Mouse (Mus musculus) midbrain, embryonic 14.5 days (tissue): Measurements from ENCODE around the gene Heatr6. TPM values are rescaled to one million over a fixed set of nuclear protein-coding genes. Genes with fewer than 3 reads are reported as not detected.
A peak's percentile ranks its signal among the peaks of the same experiment; 100 is the strongest.

ENCODE experiments used
- ATAC-seq: fragments of 200-750 bp; cut with Nextera tagmentation; 2 replicates; pipeline ENCODE4 v1.8.0; 2017; ENCODE audit warnings: moderate number of reproducible peaks, moderate library complexity; ENCODE audit not compliant: low FRiP score, low TSS enrichment
- DNase-seq: peaks from one replicate; pipeline ENCODE4 v3.0.0-alpha.2; 2015
- H3K27ac ChIP-seq: fragments of 300-500 bp; sonication (generic); replicated peaks from 2 replicates; pipeline ENCODE4 v1.5.1; 2014; ENCODE audit warnings: mild to moderate bottlenecking, low read depth, low read length, moderate library complexity
- H3K27me3 ChIP-seq: fragments of 300-500 bp; sonication (generic); 2 replicates; pipeline ENCODE4 v1.6.1; 2014; ENCODE audit warnings: low read length, control low read depth, mixed read lengths; ENCODE audit not compliant: control insufficient read depth, insufficient read depth
- H3K36me3 ChIP-seq: fragments of 300-500 bp; sonication (generic); 2 replicates; pipeline ENCODE4 v1.6.1; 2014; ENCODE audit warnings: low read length, control low read depth; ENCODE audit not compliant: control insufficient read depth, insufficient read depth
- H3K4me1 ChIP-seq: fragments of 300-500 bp; sonication (generic); 2 replicates; pipeline ENCODE4 v1.6.1; 2014; ENCODE audit warnings: mild to moderate bottlenecking, antibody characterized with exemption, low read length, control low read depth; ENCODE audit not compliant: control insufficient read depth, insufficient read depth
- H3K4me2 ChIP-seq: fragments of 300-500 bp; sonication (generic); 2 replicates; pipeline ENCODE4 v1.6.1; 2014; ENCODE audit warnings: mild to moderate bottlenecking, low read length, moderate library complexity
- H3K4me3 ChIP-seq: fragments of 300-500 bp; sonication (generic); replicated peaks from 2 replicates; pipeline ENCODE4 v1.5.1; 2014; ENCODE audit warnings: low read depth, low read length
- H3K9ac ChIP-seq: fragments of 300-500 bp; sonication (generic); replicated peaks from 2 replicates; pipeline ENCODE4 v1.6.1; 2014; ENCODE audit warnings: mild to moderate bottlenecking, low read length, moderate library complexity
- H3K9me3 ChIP-seq: fragments of 300-500 bp; sonication (generic); 2 replicates; pipeline ENCODE4 v1.6.1; 2016; ENCODE audit warnings: low read length, control low read depth, mixed read lengths; ENCODE audit not compliant: control insufficient read depth
- WGBS: fragments of 180-500 bp; shearing (Covaris S2); extraction: QIAGEN DNeasy Blood & Tissue Kit; methylation state at CpG from one replicate; pipeline ENCODE4 v1.1.7; 2014; 5-methylcytosine and 5-hydroxymethylcytosine counted together
- polyA plus RNA-seq: library from polyadenylated mRNA; unstranded; fragments of >200 nt; fragmentation: Nextera tagmentation; extraction: Ambion mirVana; gene quantifications from 2 replicates; pipeline ENCODE4 v1.2.1, GENCODE M21; 2014

Heatr6 gene
- polyA plus RNA-seq, 1 experiment from 2014 or later: 37.2 TPM

- H3K4me1 ChIP-seq: no peaks in the 10 kb centered on the region
- 91% methylated on average over 4 of the region's 4 CpGs for WGBS
- no peak overlapping the region for H3K9ac ChIP-seq
- no peak overlapping the region for H3K4me3 ChIP-seq
- ATAC-seq (no peak), DNase-seq (no peak)
- peaks cover 95% of the 10 kb centered on the region for H3K36me3 ChIP-seq
- no peak overlapping the region for H3K4me2 ChIP-seq
- H3K27ac ChIP-seq: no peak overlapping the region
- no peaks in the 10 kb centered on the region for H3K27me3 ChIP-seq
- no peaks in the 10 kb centered on the region for H3K9me3 ChIP-seq
Observed at GRCm38 (mm10) chr11:83768976-83769375, 15.5 kb downstream of the Heatr6 start.

- H3K27ac ChIP-seq: no peak overlapping the region
- H3K36me3 ChIP-seq: peaks cover 94% of the 10 kb centered on the region
- DNase-seq (no peak), ATAC-seq (no peak)
- H3K4me2 ChIP-seq: no peak overlapping the region
- H3K27me3 ChIP-seq: no peaks in the 10 kb centered on the region
- no peaks in the 10 kb centered on the region for H3K9me3 ChIP-seq
- no peak overlapping the region for H3K9ac ChIP-seq
- no peak overlapping the region for H3K4me3 ChIP-seq
- 96% methylated on average over 7 of the region's 7 CpGs for WGBS
- no peaks in the 10 kb centered on the region for H3K4me1 ChIP-seq
Observed at GRCm38 (mm10) chr11:83771014-83771413, 17.5 kb downstream of the Heatr6 start.

GRCm38 (mm10) chr11:83772341-83772740, 18.8 kb downstream of the Heatr6 start:
- Histone ChIP-seq H3K9ac (no peak overlapping the region), H3K4me2 (no peak overlapping the region), H3K27ac (no peak overlapping the region), H3K36me3 (peaks cover 94% of the 10 kb centered on the region), H3K4me3 (no peak overlapping the region), H3K4me1 (no peaks in the 10 kb centered on the region), H3K27me3 (no peaks in the 10 kb centered on the region), H3K9me3 (no peaks in the 10 kb centered on the region)
- ATAC-seq (no peak), DNase-seq (no peak)
- 96% methylated on average over 6 of the region's 6 CpGs for WGBS

GRCm38 (mm10) chr11:83773691-83774090, 20.2 kb downstream of the Heatr6 start:
- WGBS: 96% methylated on average over 16 of the region's 16 CpGs
- no peaks in the 10 kb centered on the region for H3K4me1 ChIP-seq

GRCm38 (mm10) chr11:83774324-83774723, 20.8 kb downstream of the Heatr6 start:
- no peak overlapping the region for H3K9ac ChIP-seq
- H3K4me2 ChIP-seq: no peak overlapping the region
- DNase-seq (no peak), ATAC-seq (no peak)
- 96% methylated on average over 11 of the region's 11 CpGs for WGBS
- no peaks in the 10 kb centered on the region for H3K9me3 ChIP-seq
- no peaks in the 10 kb centered on the region for H3K4me1 ChIP-seq
- H3K27me3 ChIP-seq: no peaks in the 10 kb centered on the region
- H3K27ac ChIP-seq: no peak overlapping the region
- H3K36me3 ChIP-seq: peaks cover 93% of the 10 kb centered on the region
- no peak overlapping the region for H3K4me3 ChIP-seq

More at GRCm38 (mm10) chr11:83773691-83774090, 20.2 kb downstream of the Heatr6 start:
- no peak overlapping the region for H3K4me2 ChIP-seq
- H3K4me3 ChIP-seq: no peak overlapping the region
- H3K9ac ChIP-seq: no peak overlapping the region
- H3K9me3 ChIP-seq: no peaks in the 10 kb centered on the region
- no peaks in the 10 kb centered on the region for H3K27me3 ChIP-seq
- peaks cover 93% of the 10 kb centered on the region for H3K36me3 ChIP-seq
- H3K27ac ChIP-seq: no peak overlapping the region
- no peak for DNase-seq
- no peak for ATAC-seq

- no peak for ATAC-seq
- Histone ChIP-seq H3K4me3 (no peak overlapping the region), H3K9ac (no peak overlapping the region), H3K4me2 (no peak overlapping the region), H3K27ac (no peak overlapping the region), H3K4me1 (no peaks in the 10 kb centered on the region), H3K36me3 (peaks cover 97% of the 10 kb centered on the region), H3K27me3 (no peaks in the 10 kb centered on the region), H3K9me3 (no peaks in the 10 kb centered on the region)
- 95% methylated on average over 8 of the region's 8 CpGs for WGBS
- no peak for DNase-seq
Observed at GRCm38 (mm10) chr11:83776798-83777197, 23.3 kb downstream of the Heatr6 start.

- WGBS: 85% methylated on average over 14 of the region's 14 CpGs
- H3K27me3 ChIP-seq: no peaks in the 10 kb centered on the region
- no peaks in the 10 kb centered on the region for H3K4me1 ChIP-seq
- H3K4me3 ChIP-seq: no peak overlapping the region
- peaks cover 50% of the 10 kb centered on the region for H3K36me3 ChIP-seq
- H3K27ac ChIP-seq: no peak overlapping the region
- no peak overlapping the region for H3K9ac ChIP-seq
- ATAC-seq (no peak), DNase-seq (peak; percentile 18)
- H3K4me2 ChIP-seq: no peak overlapping the region
- H3K9me3 ChIP-seq: no peaks in the 10 kb centered on the region
Observed at GRCm38 (mm10) chr11:83783931-83784600, 30.6 kb downstream of the Heatr6 start.

- no peak overlapping the region for H3K4me3 ChIP-seq
- no peaks in the 10 kb centered on the region for H3K9me3 ChIP-seq
- WGBS: 80% methylated on average over 2 of the region's 2 CpGs
- no peak for DNase-seq
- peaks cover 44% of the 10 kb centered on the region for H3K36me3 ChIP-seq
- no peak for ATAC-seq
- no peak overlapping the region for H3K4me2 ChIP-seq
- H3K9ac ChIP-seq: no peak overlapping the region
- no peak overlapping the region for H3K27ac ChIP-seq
- no peaks in the 10 kb centered on the region for H3K27me3 ChIP-seq
- no peaks in the 10 kb centered on the region for H3K4me1 ChIP-seq
Observed at GRCm38 (mm10) chr11:83784661-83785060, 31.2 kb downstream of the Heatr6 start.

GRCm38 (mm10) chr11:83785366-83785765, 31.9 kb downstream of the Heatr6 start:
- Histone ChIP-seq H3K27me3 (no peaks in the 10 kb centered on the region), H3K9me3 (no peaks in the 10 kb centered on the region), H3K4me3 (no peak overlapping the region), H3K4me1 (no peaks in the 10 kb centered on the region), H3K4me2 (no peak overlapping the region), H3K36me3 (peaks cover 37% of the 10 kb centered on the region), H3K9ac (no peak overlapping the region), H3K27ac (no peak overlapping the region)
- 10% methylated on average over 2 of the region's 2 CpGs for WGBS
- DNase-seq (peak; percentile 88), ATAC-seq (no peak)
